Mouse (Mus musculus): Measurements from ENCODE around the gene Prrt1. TPM values are rescaled to one million over a fixed set of nuclear protein-coding genes. Genes with fewer than 3 reads are reported as not detected.

Gene Prrt1
- polyA plus RNA-seq, 1 experiment from 2014 or later = 0.60 TPM

DNA sequence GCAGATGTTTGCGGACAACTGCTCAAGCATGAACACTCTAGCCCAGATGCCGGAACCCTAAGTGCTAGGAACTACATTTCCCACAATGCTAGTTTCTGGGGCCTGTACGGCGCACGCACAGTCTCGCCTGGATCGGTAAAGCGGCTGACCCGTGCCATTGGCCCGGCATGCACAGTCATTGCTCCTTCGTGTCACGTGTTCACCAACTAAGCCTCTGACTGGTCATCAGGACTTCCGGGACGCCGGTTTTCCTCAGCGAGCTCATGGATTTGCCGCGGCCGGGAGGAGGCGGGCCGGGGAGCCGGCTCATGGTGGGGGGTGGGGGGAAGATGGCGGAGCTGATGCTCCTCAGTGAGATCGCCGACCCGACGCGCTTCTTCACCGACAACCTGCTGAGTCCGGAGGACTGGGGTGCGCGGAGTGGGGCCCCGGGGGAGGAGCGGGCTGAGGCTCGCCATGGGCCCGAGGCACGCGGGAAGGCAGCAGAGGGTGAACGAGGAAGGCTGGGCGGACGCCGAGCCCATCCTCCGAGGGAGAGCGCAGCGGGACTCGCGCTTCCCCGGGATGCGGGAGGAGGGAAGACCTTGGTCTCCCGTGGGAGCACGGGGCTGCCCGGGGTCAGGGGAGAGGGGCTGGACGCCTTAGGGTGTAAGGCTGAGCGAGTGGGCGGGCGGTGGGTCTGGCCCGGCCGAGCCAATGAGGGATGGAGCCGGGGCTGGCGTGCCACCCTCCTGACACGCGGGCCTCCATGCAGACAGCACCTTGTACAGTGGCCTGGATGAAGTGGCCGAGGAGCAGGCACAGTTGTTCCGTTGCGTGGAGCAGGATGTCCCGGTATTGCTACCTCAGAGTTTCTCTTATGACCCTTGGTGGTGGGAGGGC, 17.8 kb downstream of the Prrt1 start, which contains the start of gene Atf6b:
TSS of gene Atf6b (plus strand) at position 241 of the 882 bp plus-strand sequence.
- no peaks in the 10 kb centered on the region for H3K27me3 ChIP-seq
- peak within 1 kb of the TSS; percentile 94 for H3K9ac ChIP-seq
- peak within 1 kb of the TSS; percentile 100 for H3K4me3 ChIP-seq
- H3K27ac ChIP-seq = peak within 1 kb of the TSS; percentile 69
- peak within 1 kb of the TSS; percentile 80 for H3K4me2 ChIP-seq
- under 1% methylated on average over 62 of the region's 66 CpGs for WGBS
- H3K36me3 ChIP-seq = peaks cover 35% of the 10 kb centered on the region
- ATAC-seq (ENCODE audit: insufficient number of reproducible peaks, low FRiP score, low TSS enrichment, low read depth) = peak; percentile 94
- peaks cover 33% of the 10 kb centered on the region for H3K4me1 ChIP-seq
- H3K9me3 ChIP-seq = no peaks in the 10 kb centered on the region

DNA sequence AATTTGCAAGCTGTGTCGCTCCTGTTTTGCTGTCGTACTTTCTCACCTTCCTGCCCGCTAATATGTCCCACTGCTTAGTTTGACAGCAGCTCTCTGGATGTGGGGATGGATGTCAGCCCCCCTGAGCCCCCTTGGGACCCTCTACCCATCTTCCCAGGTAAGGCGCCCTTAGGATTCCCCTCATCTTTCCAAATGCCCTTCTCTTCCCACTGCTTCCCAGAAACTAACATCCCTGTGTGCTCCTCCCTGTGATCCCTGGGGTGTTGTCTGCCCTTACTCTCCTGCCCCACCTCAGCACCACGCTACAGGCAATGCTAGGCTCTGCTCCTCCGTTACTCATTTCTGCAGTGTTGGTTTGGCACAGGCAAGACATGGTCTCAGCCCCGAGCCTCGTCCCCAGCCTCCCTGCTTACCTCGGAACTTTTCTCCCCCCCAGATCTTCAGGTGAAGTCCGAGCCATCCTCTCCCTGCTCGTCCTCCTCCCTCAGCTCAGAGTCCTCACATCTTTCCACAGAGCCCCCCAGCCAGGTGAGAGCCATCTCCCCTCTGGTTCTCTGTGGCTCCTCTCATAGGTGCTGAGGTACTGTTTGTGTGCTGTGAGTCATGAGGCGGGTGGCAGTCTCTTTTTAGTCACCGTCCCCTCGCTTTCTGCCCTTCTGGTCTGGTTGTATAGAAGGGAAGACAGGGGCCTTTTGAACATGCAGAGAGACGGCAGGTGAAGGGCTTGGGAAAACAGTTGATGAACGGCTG, 19.0 kb downstream of the Prrt1 start:
- no peak overlapping the region; the same call in 1 of the 2 replicates for H3K9ac ChIP-seq
- 81% methylated on average over 16 of the region's 16 CpGs for WGBS

DNA sequence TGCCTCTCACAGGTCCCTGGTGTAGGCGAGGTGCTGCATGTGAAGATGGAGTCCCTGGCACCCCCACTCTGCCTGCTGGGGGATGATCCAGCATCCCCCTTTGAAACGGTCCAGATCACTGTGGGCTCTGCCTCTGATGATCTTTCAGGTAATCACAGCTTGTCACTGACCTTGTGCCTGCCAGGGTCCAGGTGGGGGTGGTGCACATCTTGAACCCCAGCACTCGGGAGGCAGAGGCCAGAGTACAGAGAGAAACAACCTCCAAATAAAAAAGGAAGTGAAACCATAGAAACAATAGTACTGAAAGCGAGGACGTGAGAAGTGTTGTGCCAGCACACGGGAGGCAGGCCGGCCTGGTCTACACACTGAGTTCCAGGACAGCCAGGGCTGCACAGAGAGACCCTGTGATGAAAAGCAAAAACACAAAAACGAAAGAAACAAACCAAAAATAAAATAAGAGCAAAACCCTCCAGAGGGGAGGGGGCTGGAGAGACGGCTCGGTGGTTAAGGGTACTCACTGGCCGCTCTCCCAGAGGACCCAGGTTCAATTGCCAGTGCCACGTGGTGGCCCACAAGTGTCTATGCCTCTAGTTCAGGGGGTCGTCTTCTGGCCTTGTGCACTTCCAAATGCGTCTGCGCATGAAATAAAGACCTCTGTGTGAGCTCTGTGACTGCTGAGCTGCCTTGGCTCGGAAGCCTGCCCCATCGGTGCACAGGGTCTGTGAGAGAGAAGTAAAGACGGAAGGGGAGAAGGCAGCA, 20.0 kb downstream of the Prrt1 start:
- Histone ChIP-seq H3K4me2 (no peak overlapping the region), H3K4me1 (peaks cover 35% of the 10 kb centered on the region), H3K36me3 (peaks cover 55% of the 10 kb centered on the region), H3K9ac (no peak overlapping the region), H3K4me3 (no peak overlapping the region), H3K9me3 (no peaks in the 10 kb centered on the region), H3K27ac (no peak overlapping the region), H3K27me3 (no peaks in the 10 kb centered on the region)
- ATAC-seq (ENCODE audit: insufficient number of reproducible peaks, low FRiP score, low TSS enrichment, low read depth) = no peak
- WGBS = 88% methylated on average over 18 of the region's 18 CpGs

More for the DNA sequence above, 19.0 kb downstream of the Prrt1 start:
- no peaks in the 10 kb centered on the region for H3K27me3 ChIP-seq
- peak overlapping the region; percentile 80; the same call in 1 of the 2 replicates for H3K4me2 ChIP-seq
- peak overlapping the region; percentile 100 for H3K4me3 ChIP-seq
- ATAC-seq (ENCODE audit: insufficient number of reproducible peaks, low FRiP score, low TSS enrichment, low read depth) = no peak
- peaks cover 33% of the 10 kb centered on the region for H3K4me1 ChIP-seq
- no peaks in the 10 kb centered on the region for H3K9me3 ChIP-seq
- H3K36me3 ChIP-seq = peaks cover 47% of the 10 kb centered on the region
- H3K27ac ChIP-seq = no peak overlapping the region

DNA sequence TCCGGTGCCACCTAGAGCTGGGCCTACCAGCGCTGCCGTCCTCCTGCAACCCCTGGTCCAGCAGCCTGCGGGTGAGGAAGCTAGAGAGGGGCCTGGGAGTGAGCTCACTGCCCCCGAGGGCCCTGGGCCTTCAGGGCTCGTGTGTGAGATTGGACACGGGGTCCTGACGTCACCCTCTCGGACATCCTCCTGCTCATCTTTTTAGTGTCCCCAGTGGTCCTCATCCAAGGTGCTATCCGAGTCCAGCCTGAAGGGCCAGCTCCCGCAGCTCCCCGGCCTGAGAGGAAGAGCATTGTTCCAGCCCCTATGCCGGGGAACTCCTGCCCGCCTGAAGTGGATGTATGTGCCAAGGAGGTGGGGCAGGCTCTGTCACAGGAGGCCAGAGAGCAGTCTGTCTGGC, 21.4 kb downstream of the Prrt1 start:
- peaks cover 55% of the 10 kb centered on the region for H3K36me3 ChIP-seq

DNA sequence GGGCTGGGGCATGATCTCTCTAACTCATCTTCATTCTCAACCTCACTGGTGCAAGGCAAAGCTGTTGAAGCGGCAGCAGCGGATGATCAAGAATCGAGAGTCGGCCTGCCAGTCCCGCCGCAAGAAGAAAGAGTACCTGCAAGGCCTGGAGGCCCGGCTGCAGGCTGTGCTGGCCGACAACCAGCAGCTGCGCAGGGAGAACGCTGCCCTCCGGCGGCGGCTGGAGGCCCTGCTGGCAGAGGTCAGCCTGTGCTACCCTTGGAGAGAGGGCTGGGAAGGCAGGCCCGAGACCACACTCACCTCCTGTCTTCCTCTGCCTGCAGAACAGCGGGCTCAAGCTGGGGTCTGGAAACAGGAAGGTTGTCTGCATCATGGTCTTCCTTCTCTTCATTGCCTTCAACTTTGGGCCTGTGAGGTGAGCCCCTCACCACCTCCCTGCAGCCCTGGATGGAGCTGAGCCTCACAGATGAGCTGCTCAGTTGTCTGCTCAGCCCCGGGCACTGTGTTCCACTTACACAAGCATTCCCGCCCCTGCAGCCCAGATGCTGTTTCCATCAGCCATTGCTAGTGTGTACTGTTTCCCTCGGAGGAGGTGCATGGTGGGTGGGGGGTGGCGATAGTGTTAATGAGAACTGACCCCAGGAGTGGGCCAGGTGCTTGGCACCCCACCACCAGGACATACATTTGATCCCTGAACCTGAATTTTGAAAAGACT, 22.3 kb downstream of the Prrt1 start:
- no peak for ATAC-seq (ENCODE audit: insufficient number of reproducible peaks, low FRiP score, low TSS enrichment, low read depth)
- Histone ChIP-seq H3K4me2 (no peak overlapping the region), H3K36me3 (peaks cover 55% of the 10 kb centered on the region), H3K27ac (no peak overlapping the region), H3K4me3 (no peak overlapping the region), H3K4me1 (peaks cover 33% of the 10 kb centered on the region), H3K9ac (no peak overlapping the region), H3K9me3 (no peaks in the 10 kb centered on the region), H3K27me3 (no peaks in the 10 kb centered on the region)
- WGBS = 52% methylated on average over 19 of the region's 19 CpGs

More for the DNA sequence above, 21.4 kb downstream of the Prrt1 start:
- peaks cover 34% of the 10 kb centered on the region for H3K4me1 ChIP-seq
- WGBS = 92% methylated on average over 14 of the region's 14 CpGs
- no peak overlapping the region for H3K9ac ChIP-seq
- H3K27me3 ChIP-seq = no peaks in the 10 kb centered on the region
- H3K9me3 ChIP-seq = no peaks in the 10 kb centered on the region
- no peak overlapping the region for H3K4me2 ChIP-seq
- H3K27ac ChIP-seq = no peak overlapping the region
- ATAC-seq (ENCODE audit: insufficient number of reproducible peaks, low FRiP score, low TSS enrichment, low read depth) = no peak
- no peak overlapping the region for H3K4me3 ChIP-seq

DNA sequence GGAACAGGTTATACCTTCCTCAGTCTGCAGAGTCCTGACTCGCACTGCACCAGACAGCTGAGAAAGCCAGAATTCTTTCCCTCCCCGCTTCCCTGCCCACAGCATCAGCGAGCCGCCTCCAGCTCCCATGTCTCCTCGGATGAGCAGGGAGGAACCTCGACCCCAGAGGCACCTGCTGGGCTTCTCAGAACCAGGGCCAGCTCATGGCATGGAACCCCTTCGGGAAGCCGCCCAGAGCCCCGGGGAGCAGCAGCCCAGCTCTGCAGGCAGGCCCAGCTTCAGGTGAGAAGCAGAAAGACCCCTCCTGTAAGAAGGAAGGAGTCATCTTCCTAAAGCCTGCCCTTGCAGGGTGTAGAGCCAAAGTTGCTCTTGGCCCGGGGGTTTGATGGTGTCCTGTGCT, 23.2 kb downstream of the Prrt1 start:
- Histone ChIP-seq H3K9ac (no peak overlapping the region), H3K9me3 (no peaks in the 10 kb centered on the region), H3K4me2 (no peak overlapping the region), H3K36me3 (peaks cover 55% of the 10 kb centered on the region), H3K4me1 (peaks cover 34% of the 10 kb centered on the region), H3K4me3 (no peak overlapping the region), H3K27me3 (no peaks in the 10 kb centered on the region), H3K27ac (no peak overlapping the region)
- ATAC-seq (ENCODE audit: insufficient number of reproducible peaks, low FRiP score, low TSS enrichment, low read depth) = no peak
- WGBS = 91% methylated on average over 10 of the region's 10 CpGs

DNA sequence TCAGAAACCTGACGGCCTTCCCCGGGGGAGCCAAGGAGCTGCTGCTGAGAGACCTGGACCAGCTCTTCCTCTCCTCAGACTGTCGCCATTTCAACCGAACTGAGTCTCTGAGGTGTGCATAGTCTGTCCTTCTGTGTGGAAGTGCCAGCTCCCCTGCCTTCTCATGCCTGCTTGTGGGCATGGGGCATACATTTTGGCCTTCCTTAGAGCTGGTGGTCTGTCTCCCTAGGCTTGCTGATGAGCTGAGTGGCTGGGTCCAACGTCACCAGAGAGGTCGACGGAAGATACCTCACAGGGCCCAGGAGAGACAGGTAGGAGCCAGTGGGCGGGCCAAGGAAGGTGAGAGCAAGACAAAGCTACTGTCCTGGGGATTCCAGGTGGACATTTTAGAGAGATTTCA, 23.7 kb downstream of the Prrt1 start:
- peaks cover 55% of the 10 kb centered on the region for H3K36me3 ChIP-seq
- no peak overlapping the region for H3K9ac ChIP-seq
- H3K27ac ChIP-seq = no peak overlapping the region
- 88% methylated on average over 8 of the region's 8 CpGs for WGBS
- H3K4me3 ChIP-seq = no peak overlapping the region
- H3K9me3 ChIP-seq = no peaks in the 10 kb centered on the region
- no peaks in the 10 kb centered on the region for H3K27me3 ChIP-seq
- H3K4me1 ChIP-seq = peaks cover 30% of the 10 kb centered on the region
- no peak overlapping the region for H3K4me2 ChIP-seq
- ATAC-seq (ENCODE audit: insufficient number of reproducible peaks, low FRiP score, low TSS enrichment, low read depth) = no peak

DNA sequence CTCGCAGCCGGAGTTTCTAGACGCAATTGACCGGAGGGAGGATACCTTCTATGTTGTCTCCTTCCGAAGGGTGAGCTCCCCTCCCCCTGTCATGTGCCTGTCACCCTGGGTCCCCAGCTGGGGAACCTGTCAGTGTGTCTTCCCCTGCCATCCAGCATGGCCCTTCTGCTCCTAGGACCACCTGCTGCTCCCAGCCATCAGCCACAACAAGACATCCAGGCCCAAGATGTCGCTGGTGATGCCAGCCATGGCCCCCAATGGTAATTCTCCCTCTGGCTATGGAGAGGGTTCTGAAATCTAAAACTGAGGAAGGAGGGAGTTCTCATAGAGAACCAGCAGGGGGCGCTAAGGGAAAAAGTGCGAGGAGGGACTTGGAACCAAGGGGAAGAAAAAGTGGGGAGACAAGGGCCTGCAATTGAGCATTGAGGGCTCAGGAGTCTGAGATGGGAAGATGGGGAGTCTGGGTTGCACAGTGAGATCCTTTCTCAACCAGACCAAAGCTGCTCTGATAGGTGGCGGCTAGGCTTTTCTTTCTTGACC, 24.5 kb downstream of the Prrt1 start:
- peaks cover 8% of the 10 kb centered on the region for H3K27me3 ChIP-seq
- peaks cover 55% of the 10 kb centered on the region for H3K36me3 ChIP-seq
- 64% methylated on average over 9 of the region's 9 CpGs for WGBS
- no peak overlapping the region for H3K4me2 ChIP-seq
- H3K27ac ChIP-seq = no peak overlapping the region
- H3K4me1 ChIP-seq = peaks cover 24% of the 10 kb centered on the region
- no peak for ATAC-seq (ENCODE audit: insufficient number of reproducible peaks, low FRiP score, low TSS enrichment, low read depth)
- H3K9me3 ChIP-seq = no peaks in the 10 kb centered on the region
- H3K4me3 ChIP-seq = no peak overlapping the region
- H3K9ac ChIP-seq = no peak overlapping the region

DNA sequence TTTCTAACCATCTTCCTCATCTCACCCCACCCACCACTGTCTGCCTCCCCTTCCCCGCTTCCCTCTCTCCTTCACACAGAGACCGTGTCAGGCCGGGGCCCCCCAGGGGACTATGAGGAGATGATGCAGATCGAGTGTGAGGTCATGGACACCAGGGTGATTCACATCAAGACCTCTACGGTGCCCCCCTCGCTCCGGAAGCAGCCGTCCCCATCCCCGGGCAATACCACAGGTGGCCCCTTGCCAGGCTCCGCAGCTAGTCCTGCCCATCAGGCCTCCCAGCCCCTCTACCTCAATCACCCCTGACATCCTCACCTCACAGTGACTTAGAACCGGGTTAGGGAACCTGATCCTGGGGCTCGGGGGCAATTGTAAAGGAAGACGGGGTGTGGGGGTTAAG, 25.1 kb downstream of the Prrt1 start:
- Histone ChIP-seq H3K9me3 (no peaks in the 10 kb centered on the region), H3K27me3 (peaks cover 13% of the 10 kb centered on the region), H3K4me1 (peaks cover 24% of the 10 kb centered on the region), H3K36me3 (peaks cover 50% of the 10 kb centered on the region), H3K27ac (no peak overlapping the region), H3K4me2 (no peak overlapping the region), H3K4me3 (no peak overlapping the region), H3K9ac (no peak overlapping the region)
- no peak for ATAC-seq (ENCODE audit: insufficient number of reproducible peaks, low FRiP score, low TSS enrichment, low read depth)
- WGBS = 89% methylated on average over 13 of the region's 13 CpGs

DNA sequence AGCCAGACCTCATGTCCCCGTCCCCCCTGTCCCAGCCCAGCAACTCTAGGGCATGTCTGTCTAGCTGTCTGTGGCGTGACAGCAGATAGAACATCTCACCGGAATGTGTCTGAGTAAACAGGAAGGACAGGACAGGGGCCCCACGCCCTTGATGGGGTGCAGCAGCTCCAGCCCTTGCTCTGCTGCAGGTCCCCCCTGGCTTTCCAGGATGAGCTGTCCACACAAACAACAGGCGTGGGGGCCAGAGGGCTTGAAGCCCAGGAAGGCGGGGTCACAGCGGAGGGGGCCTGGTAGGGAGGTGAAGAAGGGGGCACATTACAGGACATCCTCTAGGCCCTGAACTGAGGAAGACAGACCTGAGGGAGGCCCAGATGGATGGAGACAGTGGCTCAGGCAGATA, 25.8 kb downstream of the Prrt1 start:
- Histone ChIP-seq H3K4me2 (no peak overlapping the region), H3K9ac (no peak overlapping the region), H3K9me3 (no peaks in the 10 kb centered on the region), H3K27me3 (peaks cover 21% of the 10 kb centered on the region), H3K4me1 (peaks cover 24% of the 10 kb centered on the region), H3K4me3 (no peak overlapping the region), H3K36me3 (peaks cover 43% of the 10 kb centered on the region), H3K27ac (peak overlapping the region; percentile 51; the same call in 1 of the 2 replicates)
- peak; percentile 24; the same call in 1 of the 2 replicates for ATAC-seq (ENCODE audit: insufficient number of reproducible peaks, low FRiP score, low TSS enrichment, low read depth)
- WGBS = 81% methylated on average over 7 of the region's 7 CpGs

DNA sequence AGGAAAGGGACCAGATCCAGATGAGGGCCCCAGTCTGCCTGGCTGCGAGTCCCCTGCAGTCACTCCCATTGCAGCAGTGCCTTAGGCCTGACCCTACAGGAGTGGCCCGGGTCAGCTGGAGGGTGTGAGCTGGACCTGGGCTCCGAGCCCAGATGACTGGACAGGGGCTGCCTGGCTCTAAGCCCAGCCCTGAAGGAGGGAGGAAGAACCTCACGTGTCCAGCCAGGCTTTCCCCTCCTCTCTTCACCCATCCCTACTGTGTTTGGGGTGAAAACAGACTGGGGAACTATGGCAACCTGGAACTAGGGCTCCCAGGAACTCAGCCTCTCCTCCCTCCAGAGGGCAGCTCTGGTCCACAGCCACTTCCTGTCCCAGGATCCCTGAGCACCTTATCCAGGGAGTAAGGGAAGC, 26.3 kb downstream of the Prrt1 start:
- Histone ChIP-seq H3K9ac (no peak overlapping the region), H3K9me3 (no peaks in the 10 kb centered on the region), H3K4me1 (peaks cover 29% of the 10 kb centered on the region), H3K4me2 (no peak overlapping the region), H3K4me3 (no peak overlapping the region), H3K27ac (peak overlapping the region; percentile 51; the same call in 1 of the 2 replicates), H3K36me3 (peaks cover 38% of the 10 kb centered on the region), H3K27me3 (peaks cover 25% of the 10 kb centered on the region)
- ATAC-seq (ENCODE audit: insufficient number of reproducible peaks, low FRiP score, low TSS enrichment, low read depth) = peak; percentile 59; the same call in 1 of the 2 replicates
- WGBS = 36% methylated on average over 4 of the region's 4 CpGs

Measured in limb, embryonic 15.5 days (tissue).